8 mouse cellular contexts compared by ENCODE assay signal in genomic region chr8:70510228-70510915, GRCm38 (mm10). TPM values are rescaled to one million over a fixed set of nuclear protein-coding genes. Genes with fewer than 3 reads are reported as not detected.
DNase-seq lines count a peak whose midpoint lies in the region; ATAC-seq lines count a peak whose summit lies in the region.

TSS of gene Uba52 (minus strand) at chr8:70510801.

- no peaks in the 10 kb centered on the region for H3K9me3 ChIP-seq in hindbrain, embryonic 15.5 days

- H3K27ac ChIP-seq in hindbrain, embryonic 15.5 days (replicated peaks), result peak within 1 kb of the TSS; percentile 97
- peak within 1 kb of the TSS; percentile 85 for H3K27ac ChIP-seq in macrophage

- H3K27me3 ChIP-seq in hindbrain, embryonic 15.5 days, result no peaks in the 10 kb centered on the region

- H3K79me2 ChIP-seq in macrophage (ENCODE audit: inconsistent target), result peaks cover 70% of the 10 kb centered on the region

- peaks cover 34% of the 10 kb centered on the region for H3K4me1 ChIP-seq in hindbrain, embryonic 15.5 days (replicated peaks)

- DNase-seq in R1 (ENCODE audit: low read depth, low spot score), result peak; percentile 96
- peak; percentile 98 to 99 for DNase-seq in cerebellum, postnatal 25 days
- DNase-seq in frontal cortex, postnatal 36 days (ENCODE audit: low spot score in 2 of 2), result peak; percentile 98 to 99
- peak; percentile 98 for DNase-seq in left cerebral cortex, adult 18-20 months (ENCODE audit: low spot score in 2 of 2)
- peak; percentile 98 for DNase-seq in right cerebral cortex, adult 18-20 months
- peak; percentile 90 for DNase-seq in urinary bladder, postnatal 10 days (ENCODE audit: low spot score)

- ATAC-seq in hindbrain, embryonic 15.5 days (ENCODE audit: low FRiP score, low read depth), result peak; percentile 90

- peak within 1 kb of the TSS; percentile 95 for H3K9ac ChIP-seq in hindbrain, embryonic 15.5 days

- H3K36me3 ChIP-seq in hindbrain, embryonic 15.5 days, result peaks cover 22% of the 10 kb centered on the region
- H3K36me3 ChIP-seq in macrophage (ENCODE audit: inconsistent target), result peaks cover 30% of the 10 kb centered on the region

- H3K4me3 ChIP-seq in hindbrain, embryonic 15.5 days, result peak within 1 kb of the TSS; percentile 89
- peak within 1 kb of the TSS; percentile 93 for H3K4me3 ChIP-seq in macrophage (ENCODE audit: inconsistent target)

- under 1% methylated on average over 74 of the region's 74 CpGs for WGBS in hindbrain, embryonic 15.5 days
- WGBS in macrophage (ENCODE audit: missing documents), result 3% methylated on average over 74 of the region's 74 CpGs

- peak within 1 kb of the TSS; percentile 91 for H3K4me2 ChIP-seq in hindbrain, embryonic 15.5 days

RNA-seq across cellular contexts. Expression of gene Uba52, which starts in this region (rescaled TPM):
- polyA plus RNA-seq in hindbrain, embryonic 15.5 days (2015; fragmentation: Nextera tagmentation; extraction: Ambion mirVana), result 652 and 684 TPM in 2 replicates
- total RNA-seq in left cerebral cortex, adult 18-20 months (2021), result 100 to 1,000 TPM; 924 to 953 TPM
- 100 to 1,000 TPM in 1 of 26 experiments, 10 to 100 TPM in 25; 15.6 to 152 (median 42.1) TPM for total RNA-seq in macrophage (2018; cell fraction: chromatin; rRNA removed)
- total RNA-seq in macrophage (2018; cell fraction: cytosol; rRNA removed), result 1,000 to 10,000 TPM in 13 of 26 experiments, 100 to 1,000 TPM in 13; 668 to 1,500 (median 1,029) TPM
- 100 to 1,000 TPM in 21 of 26 experiments, 10 to 100 TPM in 5; 73.7 to 183 (median 129) TPM for total RNA-seq in macrophage (2018; cell fraction: nucleus; rRNA removed)
- polyA plus RNA-seq in macrophage (2018), result 907 to 1,116 TPM (median 1,045 TPM) in 3 replicates

Comparison
In these comparisons a context has a peak if more than half of its experiments do, and no peak if none do; other contexts are left out.
1. Peak in every context shown above with its lines: DNase-seq, ATAC-seq, H3K4me3 ChIP-seq and H3K27ac ChIP-seq.